Mouse (Mus musculus): ENCODE data around the gene G2e3. TPM values are rescaled to one million over a fixed set of nuclear protein-coding genes. Genes with fewer than 3 reads are reported as not detected.

Gene G2e3
- polyA plus RNA-seq (2012; rRNA removed) = 5.7 and 7.3 TPM in 2 replicates

GRCm38 (mm10) chr12:51347988-51348697 lies at the start of gene G2e3:
Gene G2e3 (plus strand): TSS chr12:51348061.
- DNase-seq (ENCODE audit: low spot score) = peak; percentile 76

DNA sequence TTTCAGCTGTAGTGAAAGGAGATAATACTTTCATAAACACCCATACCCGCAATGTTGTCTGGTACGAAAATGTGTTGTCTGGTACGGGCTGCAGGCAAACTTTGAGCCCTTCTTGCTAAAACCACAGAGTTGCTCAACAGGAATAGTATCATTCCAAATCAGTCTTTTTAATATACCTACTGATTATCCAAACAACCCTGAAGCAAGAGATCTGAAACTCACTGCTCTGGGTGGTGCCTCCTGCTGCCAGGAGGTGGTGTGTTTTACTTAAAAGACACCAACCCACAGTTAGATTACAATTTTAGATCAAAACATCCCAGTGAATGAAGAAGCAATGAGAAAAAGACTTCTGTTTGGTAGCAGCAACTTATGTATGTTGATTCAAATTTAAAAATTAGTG lies 24.3 kb upstream of the G2e3 start:
- no peak for DNase-seq (ENCODE audit: low spot score)

- no peak for DNase-seq (ENCODE audit: low spot score)
Observed at GRCm38 (mm10) chr12:51326819-51327218, 21.0 kb upstream of the G2e3 start.

DNA sequence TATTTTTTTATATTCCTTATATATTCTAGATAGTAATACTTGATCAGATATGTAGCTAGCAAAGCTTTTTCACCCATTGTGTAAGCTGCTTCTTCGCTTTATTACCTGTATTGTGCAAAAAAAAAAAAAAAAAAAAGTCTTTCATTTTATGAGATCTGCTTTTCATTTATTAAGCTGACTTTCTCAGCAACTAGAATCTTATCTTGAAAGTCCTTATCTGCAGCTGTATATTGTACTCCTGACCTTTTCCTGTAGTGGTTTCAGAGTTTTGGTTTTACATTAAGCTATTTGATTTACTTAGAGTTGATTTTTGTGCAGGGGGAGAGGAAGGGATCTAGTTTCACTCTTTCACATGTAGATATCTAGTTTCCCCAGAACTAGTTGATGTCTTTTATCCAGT lies 10.8 kb upstream of the G2e3 start:
- no peak for DNase-seq (ENCODE audit: low spot score)

DNA sequence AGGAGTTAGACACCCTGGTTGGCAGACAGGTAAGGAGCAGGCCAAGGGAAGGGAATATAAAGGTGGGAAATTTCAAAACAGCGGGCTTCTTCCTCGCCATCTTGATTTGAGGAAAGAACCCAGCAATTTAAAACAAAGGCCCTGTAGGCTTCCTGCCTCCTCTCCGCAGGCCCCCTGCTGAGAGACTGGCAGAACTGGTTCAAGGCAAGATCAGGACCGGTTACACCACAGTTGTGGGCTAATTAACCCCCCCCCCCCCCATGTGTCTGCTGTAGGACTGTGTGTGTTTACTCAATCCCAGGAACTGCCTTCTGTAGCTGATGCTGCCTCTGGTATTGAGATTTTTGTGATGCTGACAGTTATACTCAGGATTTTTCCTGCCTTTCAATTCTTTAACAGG lies 1.7 kb upstream of the G2e3 start:
- no peak for DNase-seq (ENCODE audit: low spot score)

DNA sequence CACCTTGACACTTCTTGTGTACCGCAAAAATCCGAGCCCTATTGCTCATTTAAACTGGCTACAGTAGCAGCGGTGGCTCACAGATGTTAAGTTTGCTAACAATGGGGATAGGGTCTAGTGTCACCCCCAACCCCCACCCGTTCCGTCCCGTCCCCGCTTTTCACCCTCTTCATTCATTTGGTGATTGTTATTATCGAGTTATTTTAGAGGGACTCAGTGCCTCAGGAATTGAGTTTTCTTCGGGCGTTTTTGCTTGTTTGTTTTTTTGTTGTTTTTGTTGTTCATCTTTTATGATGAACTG lies 787 bp downstream of the G2e3 start:
- no peak for DNase-seq (ENCODE audit: low spot score)

- DNase-seq (ENCODE audit: low spot score) = no peak
Observed at GRCm38 (mm10) chr12:51355296-51355695, 7.4 kb downstream of the G2e3 start.

- DNase-seq (ENCODE audit: low spot score) = no peak
Observed at GRCm38 (mm10) chr12:51361294-51361693, 13.4 kb downstream of the G2e3 start.

DNA sequence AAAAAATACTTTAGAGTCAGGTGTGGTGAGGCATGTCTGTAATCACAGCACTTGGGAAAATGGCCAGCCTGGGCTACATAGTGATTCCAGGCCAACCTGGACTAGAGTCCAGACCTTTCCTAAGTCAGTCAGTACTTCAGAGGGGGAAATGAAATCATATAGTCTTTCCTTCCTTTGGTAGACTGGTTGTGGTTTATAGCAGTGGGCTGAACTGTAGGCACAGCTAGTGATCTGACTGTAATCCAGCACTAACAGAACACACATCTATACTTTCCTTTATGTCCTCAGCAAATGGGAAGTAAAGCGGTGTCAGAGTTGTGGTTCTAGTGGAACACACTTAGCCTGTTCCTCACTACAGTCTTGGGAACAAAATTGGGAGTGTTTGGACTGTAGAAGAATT lies 15.0 kb downstream of the G2e3 start:
- DNase-seq (ENCODE audit: low spot score) = no peak

DNA sequence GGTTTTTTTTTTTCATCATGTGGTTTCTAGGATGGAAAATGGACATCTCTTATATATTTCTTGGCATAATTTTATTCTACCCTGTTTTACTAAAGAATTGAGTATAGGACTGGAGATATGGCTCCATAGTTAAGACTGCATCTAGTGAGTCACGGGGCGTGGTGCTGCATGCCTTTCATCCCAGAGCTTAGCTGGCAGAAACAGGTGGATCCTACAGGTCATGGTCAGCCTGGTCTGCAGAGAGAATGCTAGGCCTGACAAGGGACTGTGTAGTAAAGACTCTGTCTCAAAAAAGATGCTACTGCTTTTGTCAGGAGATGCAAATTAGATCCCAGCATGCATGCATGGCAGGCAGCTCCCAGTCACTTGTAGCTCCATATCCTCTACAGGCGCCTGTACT lies 20.6 kb downstream of the G2e3 start:
- no peak for DNase-seq (ENCODE audit: low spot score)

DNA sequence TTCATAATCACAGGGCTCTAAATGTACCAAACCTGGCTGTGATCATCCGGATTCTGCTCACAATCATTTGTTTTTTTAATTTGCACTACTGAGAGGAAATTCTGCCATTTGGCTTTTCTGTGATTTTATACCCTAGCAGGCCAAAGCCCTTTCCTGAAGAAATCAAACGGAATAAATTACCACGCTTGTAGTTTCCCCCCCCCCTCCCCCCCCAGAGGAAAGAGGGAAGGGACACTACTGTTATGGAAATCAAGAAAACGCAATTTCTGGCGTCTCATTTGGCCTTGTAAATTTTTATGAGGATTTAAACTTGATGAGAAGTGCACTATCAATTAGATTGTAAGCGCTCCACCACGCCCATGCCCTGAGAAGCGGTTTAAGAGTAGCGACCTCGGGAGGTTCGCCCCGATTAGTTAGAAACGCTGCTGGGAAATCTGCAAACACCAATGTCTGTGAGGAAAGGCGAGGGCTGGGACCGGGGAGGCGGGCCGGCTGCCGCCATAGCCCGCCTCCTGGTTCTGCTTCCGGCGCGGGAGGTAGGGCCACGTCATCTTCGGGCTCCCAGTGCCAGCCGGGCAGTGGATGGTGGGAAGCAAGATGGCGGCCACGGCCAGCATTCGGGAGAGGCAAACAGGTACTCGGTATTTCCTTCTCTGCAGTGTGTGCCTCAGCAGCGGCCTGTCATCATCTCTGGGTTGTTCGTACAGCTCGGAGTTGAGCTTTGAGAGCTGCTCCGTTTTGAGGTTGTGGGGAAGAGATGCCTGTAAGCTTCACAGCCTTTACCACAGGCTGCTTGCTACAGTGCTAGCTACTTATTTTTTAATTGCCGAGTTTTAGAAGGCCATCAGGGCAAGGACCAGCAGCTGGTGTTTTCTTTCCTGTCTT lies 29.4 kb downstream of the G2e3 start, which contains the start of gene Scfd1:
Gene Scfd1, plus strand, starts transcription at position 508 of the 885 bp plus-strand sequence.
- peak; percentile 81 for DNase-seq (ENCODE audit: low spot score)

- DNase-seq (ENCODE audit: low spot score) = no peak
Observed at GRCm38 (mm10) chr12:51377888-51378190, 30.0 kb downstream of the G2e3 start.

DNA sequence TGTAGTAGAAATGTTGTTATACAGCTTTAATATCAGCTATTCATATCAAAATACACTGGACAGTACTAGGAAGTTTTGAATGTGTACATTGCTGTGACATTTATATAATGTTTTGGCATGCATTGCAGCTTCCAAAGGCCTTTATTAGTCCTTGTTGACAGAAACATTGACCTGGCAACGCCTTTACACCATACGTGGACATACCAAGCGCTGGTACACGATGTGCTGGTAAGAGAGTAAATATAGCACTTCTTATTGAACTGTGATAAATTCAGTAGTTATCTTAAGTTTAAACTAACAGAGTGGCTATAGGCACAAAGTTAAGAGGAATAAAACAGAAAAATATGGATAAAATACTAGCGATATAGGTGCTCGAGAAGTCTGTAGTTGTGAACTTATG lies 52.0 kb downstream of the G2e3 start:
- no peak for DNase-seq (ENCODE audit: low spot score)

DNA sequence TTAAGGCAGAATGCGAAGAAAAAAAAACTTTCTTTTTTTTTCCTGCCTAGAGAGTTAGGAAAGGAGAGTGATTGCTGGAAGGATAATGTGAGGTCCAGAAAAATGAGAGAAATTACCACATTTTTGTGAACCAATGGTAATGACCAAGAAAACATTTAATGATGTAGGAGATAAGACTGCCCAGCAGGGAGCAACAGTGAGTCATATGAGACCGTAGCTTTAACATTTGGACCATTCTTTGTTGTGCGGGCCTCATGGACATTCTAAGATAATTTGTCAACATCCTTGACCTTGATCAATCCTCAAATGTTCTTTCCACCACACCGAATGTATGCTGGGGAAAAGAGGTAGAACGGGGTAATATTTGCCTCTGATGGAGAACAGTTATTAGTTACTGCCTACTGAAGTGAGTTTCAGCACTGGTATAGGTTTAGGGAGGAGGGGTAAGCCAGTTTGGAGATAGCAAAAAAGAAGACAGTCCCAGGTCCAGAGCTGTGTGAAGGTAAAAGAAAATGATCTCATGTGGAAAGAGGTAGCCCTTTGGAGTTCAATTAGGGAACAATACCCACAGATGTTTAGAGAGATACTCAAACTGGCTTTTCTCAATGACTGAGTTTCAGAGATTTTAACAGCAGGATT lies 54.3 kb downstream of the G2e3 start:
- DNase-seq (ENCODE audit: low spot score) = no peak

DNA sequence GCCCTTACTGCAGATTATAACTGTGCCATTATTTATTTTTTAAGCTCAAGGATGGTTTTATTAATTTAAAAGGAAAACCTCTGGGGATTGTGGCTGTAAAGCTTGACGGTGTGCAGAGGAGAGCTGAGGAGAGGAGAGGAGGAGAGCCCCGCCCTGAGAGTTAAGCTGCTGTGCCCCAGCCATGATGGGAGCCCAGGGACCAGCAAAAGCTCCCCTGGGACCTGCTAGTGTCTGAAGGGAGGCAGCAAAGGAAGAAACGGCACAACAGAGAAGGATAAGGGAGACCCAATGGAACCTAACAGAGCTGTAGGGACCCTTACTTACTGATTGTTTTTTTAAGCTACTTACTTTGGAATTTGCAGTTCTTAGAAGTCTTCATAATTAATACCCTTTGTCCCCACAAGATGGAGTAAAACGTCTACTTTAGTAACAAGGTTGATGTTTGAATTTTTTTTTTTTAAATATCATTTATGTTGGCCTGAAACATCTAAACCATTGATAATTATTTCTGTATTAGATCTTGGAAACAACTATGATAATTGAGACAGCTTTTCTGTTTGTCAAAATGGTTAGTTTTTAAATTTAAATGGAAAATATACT lies 56.2 kb downstream of the G2e3 start:
- DNase-seq (ENCODE audit: low spot score) = no peak

GRCm38 (mm10) chr12:51411362-51411761 lies 63.5 kb downstream of the G2e3 start:
- no peak for DNase-seq (ENCODE audit: low spot score)

Other genes with a start within 250 kb of the G2e3 start
- 33.3 and 39.7 TPM in 2 replicates for gene Scfd1, start 29.4 kb downstream of the G2e3 start, polyA plus RNA-seq (2012; rRNA removed)
- gene Coch, start 245.3 kb downstream of the G2e3 start, polyA plus RNA-seq (2012; rRNA removed) = 0.80 and 0.98 TPM in 2 replicates